Mouse (Mus musculus) stomach, embryonic 15.5 days (tissue): ENCODE results near the gene Pou4f2. TPM values are rescaled to one million over a fixed set of nuclear protein-coding genes. Genes with fewer than 3 reads are reported as not detected.

Experiments
- polyA plus RNA-seq: library from polyadenylated mRNA; unstranded; fragments of >200 nt; fragmentation: Nextera tagmentation; extraction: Ambion mirVana; gene quantifications from 2 replicates; pipeline ENCODE4 v1.2.1, GENCODE M21; 2015

The Pou4f2 gene
- polyA plus RNA-seq, 1 experiment from 2014 or later, result not detected

Other genes with a start within 250 kb of the Pou4f2 start
- 0.09 and 0.30 TPM in 2 replicates for gene Ttc29, start 223.3 kb downstream of the Pou4f2 start, polyA plus RNA-seq
- 191 and 204 TPM in 2 replicates for gene Rbmxl1, start 72.3 kb upstream of the Pou4f2 start, polyA plus RNA-seq
- gene Slc10a7, start 72.7 kb upstream of the Pou4f2 start, polyA plus RNA-seq, result 18.7 and 19.5 TPM in 2 replicates